Mouse (Mus musculus) adrenal gland, postnatal 10 days (tissue): ENCODE data around the gene Otud5. TPM values are rescaled to one million over a fixed set of nuclear protein-coding genes. Genes with fewer than 3 reads are reported as not detected.
"Not testable (repeated sequence)": the region's sequence is repeated elsewhere in the genome, so short reads cannot be mapped to it uniquely, and the experiment has no call there.

ENCODE experiments used
- DNase-seq: peaks from one replicate; pipeline ENCODE4 v3.0.0; 2021; ENCODE audit warnings: mixed read lengths
- long read RNA-seq, 2 experiments: library from polyadenylated mRNA; stranded (forward); transcript quantifications; one replicate each; pipeline ENCODE4 v2.0.0; 2021
- total RNA-seq, 2 experiments: library from RNA; stranded (reverse); gene quantifications; 2 replicates each; pipeline ENCODE4 v1.2.3; 2021

Otud5 gene
- total RNA-seq: 10 to 100 TPM; 49.6 to 54.7 TPM
- long read RNA-seq, experiment 1, full-length matches to known transcripts: 12 of 40 reads
- long read RNA-seq, experiment 1, partial matches to known transcripts: 18 of 40 reads
- long read RNA-seq, experiment 1, other reads (novel, unspliced or antisense): 10 of 40 reads
- long read RNA-seq, experiment 2, full-length matches to known transcripts: 16 of 43 reads
- long read RNA-seq, experiment 2, partial matches to known transcripts: 20 of 43 reads
- long read RNA-seq, experiment 2, other reads (novel, unspliced or antisense): 7 of 43 reads

DNA sequence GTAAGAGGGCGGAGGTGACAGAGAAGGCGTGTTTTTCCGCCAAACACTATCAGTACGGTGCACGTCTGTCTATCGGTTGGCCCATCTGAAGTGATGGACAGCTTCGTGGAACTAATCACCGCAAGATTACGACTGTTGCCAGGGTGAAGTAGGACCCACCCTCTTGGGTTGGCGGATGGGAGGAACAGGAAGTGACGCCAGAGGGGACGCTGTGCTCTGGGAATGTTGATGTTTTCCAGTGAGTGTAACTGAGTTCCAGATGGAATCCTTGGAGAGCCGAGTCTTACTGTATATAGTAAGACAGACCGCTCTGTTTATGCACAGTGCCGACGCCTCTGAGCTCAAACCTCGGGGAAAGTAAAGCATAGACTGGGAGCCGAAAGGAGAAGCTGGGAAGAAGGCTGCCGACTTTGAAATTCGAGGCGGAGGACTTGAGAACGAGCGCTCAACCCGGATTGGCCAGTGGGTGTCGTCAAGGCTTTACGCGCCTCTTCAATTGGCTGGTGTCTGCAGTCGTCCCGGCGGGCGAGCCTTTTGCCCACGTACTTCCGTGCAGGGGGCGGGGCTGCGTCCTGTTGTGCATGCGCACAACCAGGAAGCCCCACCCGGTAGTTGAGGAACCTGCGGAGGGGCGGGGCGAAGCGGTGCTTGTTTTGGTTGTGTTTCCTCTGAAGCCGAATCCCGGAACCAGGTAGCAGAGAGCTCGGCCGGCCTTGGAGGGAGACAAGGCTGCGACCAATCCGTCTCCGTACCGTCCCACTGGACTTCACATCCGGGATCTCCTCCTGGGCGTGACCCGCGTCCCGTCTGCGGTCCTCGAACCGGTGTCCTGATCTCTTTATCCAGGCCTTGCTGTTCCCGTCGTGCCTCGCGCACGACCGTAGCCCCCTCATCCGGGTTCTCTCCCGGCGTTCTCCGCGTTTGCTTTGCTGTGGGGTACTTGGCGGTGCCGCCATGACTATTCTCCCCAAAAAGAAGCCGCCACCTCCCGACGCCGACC lies at the start of gene Otud5:
Gene Otud5, plus strand, starts transcription at position 202 of the 1,000 bp plus-strand sequence.
- DNase-seq: peak; percentile 94

DNA sequence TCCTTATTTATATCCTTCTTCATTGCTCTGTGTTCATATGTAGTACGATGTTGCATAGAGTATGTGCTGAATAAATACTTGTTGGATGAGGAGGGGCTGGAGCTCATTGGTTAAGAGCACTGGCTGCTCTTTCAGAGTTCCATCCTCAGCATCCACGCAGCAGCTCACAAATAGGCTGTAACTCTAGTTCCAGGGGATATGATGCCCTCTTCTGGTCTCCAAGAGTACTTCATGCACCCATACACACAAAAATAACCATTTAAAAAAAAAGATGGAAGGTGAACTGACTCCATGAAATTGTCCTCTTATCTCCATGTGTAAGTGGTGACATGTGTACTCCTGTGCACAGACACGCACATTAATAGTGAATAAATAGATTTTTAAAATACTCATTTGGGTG lies 47.8 kb upstream of the Otud5 start:
- no peak for DNase-seq

- peak; percentile 51 for DNase-seq
Observed at GRCm38 (mm10) chrX:7795016-7795415, 46.1 kb upstream of the Otud5 start.

DNA sequence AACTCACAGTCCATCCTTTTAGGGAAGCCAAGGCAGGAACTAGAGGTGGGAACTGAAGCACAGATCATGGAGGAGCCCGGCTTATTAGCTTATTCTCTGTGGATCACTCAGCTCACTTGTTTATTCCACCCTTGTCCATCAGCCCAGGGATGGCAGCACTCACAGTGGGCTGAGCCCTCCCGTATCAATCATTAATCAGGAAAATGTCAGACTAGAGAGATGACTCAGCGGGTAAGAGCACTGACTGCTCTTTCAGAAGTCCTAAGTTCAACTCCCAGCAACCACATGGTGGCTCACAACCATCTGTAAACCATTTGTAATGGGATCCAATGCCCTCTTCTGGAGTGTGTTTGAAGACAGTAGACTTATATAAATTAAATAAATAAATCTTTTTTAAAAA lies 43.8 kb upstream of the Otud5 start:
- no peak for DNase-seq

DNA sequence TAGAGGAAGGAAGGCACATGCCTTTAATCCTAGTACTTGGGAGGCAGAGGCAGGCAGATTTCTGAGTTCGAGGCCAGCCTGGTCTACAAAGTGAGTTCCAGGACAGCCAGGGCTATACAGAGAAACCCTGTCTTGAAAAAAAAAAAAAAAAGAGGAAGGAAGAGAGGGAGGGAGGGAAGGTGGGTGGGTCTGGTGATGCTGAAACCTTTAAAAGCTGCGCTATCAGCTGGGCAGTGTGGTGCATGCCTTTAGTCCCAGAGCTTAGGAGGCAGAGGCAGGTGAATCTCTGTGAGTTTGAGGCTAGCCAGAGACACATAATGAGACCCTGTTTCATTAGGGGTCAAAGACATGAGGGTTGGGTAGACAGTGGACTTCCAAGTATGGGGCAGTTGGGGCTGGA lies 39.0 kb upstream of the Otud5 start:
- DNase-seq: not testable (repeated sequence)

GRCm38 (mm10) chrX:7815016-7815415 lies 26.1 kb upstream of the Otud5 start:
- peak; percentile 35 for DNase-seq

DNA sequence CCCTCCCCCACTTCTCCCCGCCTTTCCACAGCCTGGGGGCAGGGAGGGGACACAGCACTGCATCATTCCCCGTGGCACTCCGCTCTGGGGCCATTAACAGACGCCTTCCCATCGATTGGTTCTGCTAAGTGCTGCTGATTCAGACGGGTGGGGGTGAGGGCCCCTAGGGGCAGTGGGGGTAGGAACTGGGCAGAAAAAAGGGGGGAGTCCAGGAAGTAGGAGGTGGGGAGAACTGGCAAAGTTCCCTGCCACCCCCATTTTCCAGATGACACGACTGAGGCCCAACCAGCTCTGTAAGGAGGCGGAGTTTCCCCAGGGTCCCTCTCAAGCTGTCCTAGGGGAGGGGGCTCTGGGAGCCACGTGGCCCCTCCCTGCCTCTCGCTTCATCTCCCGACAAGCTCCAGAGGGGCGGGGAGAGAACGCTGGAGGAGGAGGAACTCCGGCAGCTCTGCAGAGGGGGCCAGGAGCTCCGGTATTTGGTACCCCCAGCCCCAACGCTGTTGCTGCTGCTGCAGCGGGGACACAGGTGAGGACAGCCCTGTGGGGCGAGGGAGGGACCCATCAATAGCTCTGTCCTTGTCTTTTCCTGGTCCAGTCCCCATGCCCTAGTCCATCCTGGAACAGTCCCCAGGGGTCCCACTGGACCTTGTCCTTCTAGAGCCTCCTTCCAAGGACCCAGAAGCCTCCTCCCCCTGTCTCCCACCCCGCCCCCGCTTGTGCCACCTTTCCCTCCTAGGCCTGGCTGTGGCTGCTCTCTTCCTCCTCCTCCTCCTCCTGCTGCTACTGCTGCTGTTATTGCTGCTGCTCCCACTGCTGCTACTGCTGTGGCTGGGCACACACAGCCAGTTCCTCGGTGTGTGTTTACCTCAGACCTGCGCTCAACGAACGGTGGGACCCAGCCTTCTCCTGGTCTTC lies 19.0 kb upstream of the Otud5 start, which contains the start of gene Kcnd1:
Gene Kcnd1, plus strand, starts transcription at position 425 of the 915 bp plus-strand sequence.
- peak; percentile 15 for DNase-seq

- DNase-seq: no peak
Observed at GRCm38 (mm10) chrX:7837146-7837545, 4.0 kb upstream of the Otud5 start.

DNA sequence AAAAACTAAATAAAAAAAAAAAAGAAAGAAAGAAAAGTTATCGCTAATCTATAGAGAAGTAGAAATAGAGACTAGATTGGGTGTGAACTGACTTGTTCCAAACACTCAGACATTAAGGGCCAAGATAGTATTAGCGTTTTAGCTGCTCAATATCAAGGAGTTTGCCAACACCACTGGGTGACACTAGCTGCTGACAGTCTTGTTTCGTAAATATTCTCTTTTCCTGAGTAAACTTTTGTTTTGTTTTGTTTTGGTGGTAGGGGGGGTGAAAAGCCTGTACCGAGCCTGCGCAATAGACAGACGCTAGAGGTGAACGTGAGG lies 362 bp upstream of the Otud5 start:
- no peak for DNase-seq

GRCm38 (mm10) chrX:7842318-7842717 lies 1.2 kb downstream of the Otud5 start:
- DNase-seq: peak; percentile 16

DNA sequence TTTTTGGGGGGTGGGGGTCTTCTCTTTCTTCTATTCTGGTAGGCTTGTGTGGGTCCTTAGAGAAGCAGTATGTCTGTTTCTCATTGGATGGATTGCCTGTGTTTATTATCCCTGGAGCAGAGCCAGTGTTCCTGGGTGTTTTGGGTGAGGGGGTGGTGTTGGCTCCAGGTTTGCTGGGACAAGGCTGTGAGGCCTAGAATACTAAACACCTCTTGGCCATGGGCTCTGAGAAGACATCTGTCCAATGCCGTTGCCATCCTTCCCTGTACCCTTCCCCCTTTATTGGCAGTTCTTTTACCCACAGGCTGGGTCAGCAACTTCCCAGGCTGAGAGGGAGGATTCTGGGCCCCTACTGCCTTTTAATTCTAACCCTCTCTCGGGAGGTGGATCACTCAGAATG lies 6.7 kb downstream of the Otud5 start:
- DNase-seq: no peak

DNA sequence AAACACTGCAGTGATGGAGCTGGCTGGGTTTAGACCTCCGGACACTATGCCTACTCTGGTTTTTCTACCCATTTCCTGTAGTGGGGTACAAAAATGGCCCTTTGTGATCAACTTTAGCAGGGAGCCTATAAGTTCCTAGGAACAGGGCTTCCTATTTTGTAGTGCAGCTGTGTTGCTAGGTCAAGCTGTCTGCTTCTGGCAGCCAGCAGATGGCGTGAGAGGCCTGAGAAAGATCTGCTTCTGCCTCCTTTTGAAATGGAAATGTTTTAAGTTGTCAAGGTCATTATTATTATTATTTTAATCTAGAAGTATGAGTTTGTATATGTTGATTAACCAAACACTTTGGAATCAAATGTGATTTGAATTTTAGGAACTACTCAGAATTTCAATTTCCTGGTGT lies 13.4 kb downstream of the Otud5 start:
- peak; percentile 45 for DNase-seq

- no peak for DNase-seq
Observed at GRCm38 (mm10) chrX:7859191-7859753, 18.1 kb downstream of the Otud5 start.

- no peak for DNase-seq
Observed at GRCm38 (mm10) chrX:7863181-7863580, 22.0 kb downstream of the Otud5 start.

GRCm38 (mm10) chrX:7864551-7864950 lies 23.4 kb downstream of the Otud5 start:
- no peak for DNase-seq

GRCm38 (mm10) chrX:7865343-7865742 lies 24.2 kb downstream of the Otud5 start:
- no peak for DNase-seq

GRCm38 (mm10) chrX:7865786-7866185 lies 24.6 kb downstream of the Otud5 start:
- no peak for DNase-seq

- DNase-seq: no peak
Observed at GRCm38 (mm10) chrX:7867141-7867540, 26.0 kb downstream of the Otud5 start.

DNA sequence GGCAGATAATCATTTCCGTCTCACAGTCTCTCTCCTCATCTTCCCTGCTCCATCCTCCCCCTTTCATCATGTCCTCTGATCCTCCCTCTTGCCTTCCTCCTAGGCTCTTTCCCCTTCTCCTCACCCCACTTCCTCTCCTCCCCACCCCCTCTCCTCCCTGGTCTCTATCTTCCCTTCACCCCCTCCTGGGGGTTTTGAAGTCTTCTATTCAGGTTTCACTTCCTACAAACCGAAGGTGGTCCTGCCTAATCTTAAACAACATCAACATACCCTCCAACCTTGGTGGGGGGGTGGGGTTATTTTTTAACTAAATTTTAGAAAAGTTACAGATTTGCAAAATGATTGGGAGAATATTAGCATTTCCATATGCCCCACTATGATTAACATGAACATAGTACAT lies 27.3 kb downstream of the Otud5 start:
- DNase-seq: no peak

DNA sequence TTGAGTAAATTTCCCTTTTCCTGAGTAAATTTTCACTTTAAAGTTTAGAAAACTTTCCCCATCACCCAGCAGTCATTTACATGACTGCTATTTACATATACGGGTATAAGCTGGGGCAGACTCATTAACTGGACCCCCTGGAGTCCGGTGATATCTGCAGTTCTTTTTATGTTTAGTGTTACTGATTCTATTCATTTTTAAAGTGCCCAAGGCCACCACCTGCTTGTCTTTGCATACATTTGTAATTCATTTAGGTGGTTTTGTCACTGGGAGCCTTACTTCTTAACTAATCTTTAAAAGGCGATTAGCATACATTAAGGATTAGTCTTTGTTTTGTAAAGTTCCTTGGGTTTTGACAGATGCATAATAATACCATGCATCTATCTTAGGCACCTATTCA lies 28.7 kb downstream of the Otud5 start:
- no peak for DNase-seq

DNA sequence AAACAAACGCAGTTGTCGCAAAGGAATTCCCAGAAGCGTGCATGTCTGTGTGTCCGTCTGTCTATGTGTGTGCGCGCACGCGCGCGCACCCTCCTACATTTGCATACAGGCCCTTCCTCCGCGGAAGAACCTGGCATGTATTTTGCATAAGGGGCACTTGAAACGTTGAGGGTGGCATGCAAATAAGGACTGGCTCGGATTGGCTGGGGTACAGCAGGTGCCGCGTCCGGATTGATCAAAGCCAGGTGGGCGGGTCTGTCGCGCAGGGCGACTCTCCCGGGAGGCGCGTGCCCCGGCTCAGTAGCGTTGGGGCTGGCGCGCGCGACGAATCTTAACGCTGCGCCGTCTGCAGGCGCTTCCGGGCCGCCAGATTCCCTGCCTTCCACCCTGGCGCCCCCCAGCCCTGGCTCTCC lies 36.8 kb downstream of the Otud5 start, which contains the start of gene Pim2:
Gene Pim2, plus strand, starts transcription at position 256 of the 413 bp plus-strand sequence.
- peak; percentile 87 for DNase-seq

- DNase-seq: peak; percentile 22
Observed at GRCm38 (mm10) chrX:7878495-7878894, 37.3 kb downstream of the Otud5 start.
